Mouse (Mus musculus) granulocyte monocyte progenitor cell, adult 5-6 weeks (primary cell): ENCODE results near the gene Lingo1. TPM values are rescaled to one million over a fixed set of nuclear protein-coding genes. Genes with fewer than 3 reads are reported as not detected.
A peak's percentile ranks its signal among the peaks of the same experiment; 100 is the strongest.

Experiments
- ATAC-seq: replicated peaks from 2 replicates; pipeline ENCODE4 v1.8.0; 2016; ENCODE audit warnings: mild to moderate bottlenecking, moderate TSS enrichment, inconsistent platforms; ENCODE audit not compliant: poor library complexity, severe bottlenecking
- total RNA-seq, 2 experiments: library from RNA; stranded (forward) in 1 of 2; stranded (reverse) in 1 of 2; fragments of 200-712, 200-1000 nt in 1 of 2; fragments of >200 nt in 1 of 2; fragmentation: Nextera tagmentation in 1 of 2; gene quantifications; 2 replicates each; pipeline ENCODE4 v1.2.3; 2014 to 2017

Gene Lingo1
- total RNA-seq, 2 experiments from 2014 or later, result not detected

DNA sequence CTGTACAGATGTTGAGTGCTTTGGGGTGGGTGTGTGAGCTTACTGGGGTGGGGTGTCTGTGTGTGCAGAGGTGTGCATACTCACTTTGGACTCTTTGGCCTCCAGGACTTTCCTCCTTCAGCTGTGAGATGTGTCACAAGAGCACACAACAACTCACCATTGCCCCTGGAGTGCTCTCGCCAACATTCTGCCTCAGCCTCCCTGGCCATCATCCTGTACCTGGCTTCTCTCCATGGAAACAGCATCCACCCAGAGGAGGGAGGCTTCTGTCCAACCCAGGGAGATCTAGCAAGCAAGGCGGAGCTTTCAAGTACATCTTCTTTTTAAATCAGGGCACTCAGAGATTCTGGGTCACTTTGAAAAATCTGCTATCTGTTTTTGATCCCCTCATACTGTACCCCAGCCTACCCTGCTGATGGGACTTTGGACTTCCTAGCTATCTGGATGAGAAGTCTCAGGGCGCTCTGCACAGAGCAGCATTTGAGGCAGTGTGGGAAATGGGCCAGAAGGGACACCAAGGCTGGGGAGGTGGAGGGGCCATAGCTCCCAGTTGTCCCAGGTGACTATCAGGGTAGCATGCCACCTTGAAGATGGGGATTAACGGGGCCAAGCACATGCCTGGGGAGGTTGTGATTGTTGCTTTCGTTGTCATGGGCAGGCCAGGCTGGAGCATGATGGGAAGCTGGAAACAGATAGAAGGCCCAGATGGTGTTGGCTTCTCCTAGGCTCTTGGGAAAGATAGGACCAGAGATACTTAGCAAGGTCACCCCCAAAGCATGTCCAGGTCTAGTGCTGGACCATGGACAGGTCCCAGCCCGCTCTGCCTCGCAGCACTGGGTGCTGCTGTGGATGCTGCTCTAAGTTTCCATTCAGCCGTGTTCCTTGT lies 184.1 kb downstream of the Lingo1 start:
- no peak for ATAC-seq

DNA sequence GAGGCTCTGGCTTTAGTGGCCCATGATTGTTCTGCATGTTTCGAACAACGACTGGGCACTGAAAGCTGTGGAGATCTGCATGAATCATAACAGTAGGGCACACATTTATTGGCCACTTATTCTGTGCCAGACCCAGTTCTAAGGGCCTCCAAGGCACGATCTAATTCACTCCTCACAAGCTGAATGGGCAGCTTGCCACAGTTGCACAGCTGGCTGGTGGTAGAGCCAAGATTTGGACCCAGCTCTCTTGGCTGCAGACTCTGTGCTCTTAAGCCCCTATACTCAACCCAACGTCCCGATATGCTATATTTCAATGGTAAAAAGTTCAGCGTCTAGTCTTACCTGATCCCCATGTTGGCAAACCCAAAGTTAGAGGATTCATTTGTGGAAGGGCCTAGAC lies 185.3 kb downstream of the Lingo1 start:
- ATAC-seq, result no peak

DNA sequence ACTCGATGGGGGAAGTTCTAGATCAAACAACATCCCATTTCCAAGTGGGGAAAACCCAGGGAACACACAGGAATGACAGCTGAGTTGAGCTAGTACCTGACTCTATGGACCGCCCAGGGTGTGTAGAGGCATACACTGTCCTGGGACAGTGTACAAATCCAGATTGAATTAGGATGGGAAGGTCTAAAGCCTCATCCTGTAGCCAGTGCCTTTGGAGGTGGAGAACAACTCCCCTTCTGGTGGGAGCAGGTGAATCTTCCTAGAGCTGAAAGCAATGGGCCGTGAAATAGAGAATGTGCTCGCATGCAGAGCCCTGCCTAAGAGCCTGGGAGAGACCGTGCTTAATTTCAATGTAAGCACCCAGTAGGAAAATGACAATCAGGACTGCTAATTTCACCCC lies 185.8 kb downstream of the Lingo1 start:
- no peak for ATAC-seq

DNA sequence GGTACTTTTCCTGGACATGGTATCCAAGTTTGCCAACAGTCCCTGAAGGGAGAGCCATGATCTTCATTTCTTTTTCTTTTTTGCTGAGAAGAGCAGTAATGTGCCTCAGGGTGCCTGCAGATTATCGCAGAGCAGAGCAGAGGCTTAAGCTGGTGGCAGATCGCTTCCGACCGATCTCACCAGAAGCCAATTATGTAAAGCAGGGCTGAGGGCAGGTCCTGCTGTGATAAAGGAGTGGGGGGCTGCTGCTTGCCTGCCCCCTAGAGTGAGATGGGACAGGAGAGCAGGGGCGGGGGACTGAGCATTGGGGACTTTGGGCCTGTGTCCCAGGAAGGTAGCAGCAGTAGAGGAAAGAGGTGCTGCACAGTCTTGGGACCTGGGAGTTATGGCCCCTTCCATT lies 186.8 kb downstream of the Lingo1 start:
- no peak for ATAC-seq

DNA sequence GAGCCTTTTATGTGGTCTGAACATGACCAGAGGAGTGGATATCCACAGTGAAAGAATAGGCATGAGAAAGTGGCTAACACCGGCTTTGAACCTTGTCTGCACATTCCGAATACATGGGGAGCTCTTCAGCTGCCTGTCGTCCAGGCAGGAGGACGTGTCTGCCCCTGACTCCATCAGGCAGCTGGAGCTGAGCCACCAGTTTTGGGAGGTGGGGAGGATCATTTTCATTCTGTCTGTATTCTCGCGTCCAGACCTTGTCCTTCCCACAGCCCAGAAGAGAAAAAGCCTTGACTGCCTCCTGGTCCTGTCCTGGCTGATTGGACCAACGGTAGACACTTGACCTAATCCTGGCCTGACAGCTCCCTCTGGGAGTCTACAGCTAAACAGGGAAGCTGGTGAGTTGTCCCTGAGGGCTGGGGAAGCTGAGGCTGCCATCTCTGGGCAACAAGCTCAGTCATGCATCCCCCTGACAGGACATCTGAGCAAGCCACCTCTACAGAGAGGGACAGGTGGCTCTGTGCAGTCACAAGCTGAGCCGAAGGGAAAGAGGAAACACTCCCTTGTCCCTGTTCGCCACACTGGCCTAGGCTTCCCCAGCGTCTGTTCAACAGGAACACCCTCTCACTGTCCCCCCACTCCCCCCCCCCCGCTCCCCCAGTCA lies 187.4 kb downstream of the Lingo1 start:
- ATAC-seq, result peak; percentile 87

DNA sequence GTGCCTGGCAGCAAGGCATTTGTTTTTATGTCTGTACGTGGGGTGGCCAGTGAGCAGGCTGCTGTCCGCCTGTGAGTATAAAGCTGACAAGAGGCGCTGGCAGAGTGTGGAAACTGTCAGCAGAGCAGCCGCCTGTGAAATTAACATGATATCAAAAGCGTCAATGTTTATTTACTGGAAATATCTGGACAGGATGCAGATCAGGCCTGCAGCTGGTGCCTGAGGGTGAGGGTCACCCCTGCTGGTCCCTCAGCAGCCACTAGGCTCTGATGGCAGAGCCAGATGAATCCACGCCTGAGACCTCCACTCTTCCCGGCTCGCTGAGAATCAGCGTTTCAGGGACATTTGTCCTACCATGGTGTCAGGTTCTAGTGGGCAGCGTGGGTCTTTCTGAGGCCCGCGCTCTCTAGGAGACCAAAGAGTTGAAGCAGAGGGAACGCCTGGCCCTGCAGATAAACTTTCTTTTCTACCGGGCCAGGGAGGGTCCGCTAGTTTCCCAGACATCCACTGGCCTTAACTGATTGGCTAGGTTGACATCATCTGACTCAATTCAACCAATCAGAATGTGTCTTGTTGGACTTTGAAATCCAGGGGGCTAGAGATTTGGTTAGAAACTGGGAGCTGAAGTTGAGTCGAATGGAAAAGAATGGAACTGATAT lies 190.1 kb downstream of the Lingo1 start:
- ATAC-seq, result no peak

DNA sequence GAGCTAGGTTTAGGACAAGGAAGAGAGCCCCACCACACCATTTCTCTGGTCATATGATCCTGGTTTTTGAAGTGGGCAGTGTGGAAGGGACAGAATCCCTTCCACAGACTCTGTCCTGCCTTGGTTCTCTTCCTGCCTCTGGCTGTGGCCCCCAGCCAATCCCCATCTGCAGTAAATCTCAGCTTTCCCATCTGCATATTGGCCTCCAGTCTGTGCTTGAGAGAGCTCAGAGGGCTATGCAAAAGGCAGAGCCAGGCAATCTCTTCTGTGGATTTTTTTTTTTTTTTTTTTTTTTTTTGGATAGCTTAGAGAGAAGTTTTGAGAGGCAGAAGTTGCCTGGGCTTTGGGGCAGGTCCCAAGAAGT lies 190.8 kb downstream of the Lingo1 start:
- no peak for ATAC-seq

DNA sequence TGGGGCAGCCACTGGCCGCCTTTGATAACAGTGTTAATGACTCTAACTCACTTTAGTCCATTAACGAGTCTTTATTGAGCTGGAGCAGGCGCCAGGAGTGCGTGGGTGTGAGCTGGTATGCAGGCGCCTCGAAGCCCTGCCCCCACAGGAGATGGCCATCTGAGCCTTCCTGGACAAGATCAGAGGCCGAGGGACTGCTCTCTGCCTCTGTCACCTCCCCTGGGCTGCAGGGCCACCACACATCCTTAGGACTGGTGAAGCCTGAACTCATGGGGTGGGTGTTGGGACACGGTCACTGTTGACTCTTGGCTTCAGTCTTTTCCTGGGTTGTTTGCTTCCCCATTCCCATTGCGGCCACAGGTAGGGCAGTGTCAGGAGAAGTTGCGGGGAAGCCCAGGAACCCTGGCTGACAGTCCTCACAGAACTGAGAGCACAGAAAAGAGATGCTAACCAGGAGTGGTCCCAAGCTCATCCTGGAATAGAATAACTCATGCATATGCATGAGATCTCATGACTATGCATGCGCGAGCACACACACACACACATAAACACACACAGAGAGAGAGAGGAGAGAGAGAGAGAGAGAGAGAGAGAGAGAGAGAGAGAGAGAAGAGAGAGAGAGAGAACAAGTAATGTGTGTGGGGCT lies 191.3 kb downstream of the Lingo1 start:
- no peak for ATAC-seq

DNA sequence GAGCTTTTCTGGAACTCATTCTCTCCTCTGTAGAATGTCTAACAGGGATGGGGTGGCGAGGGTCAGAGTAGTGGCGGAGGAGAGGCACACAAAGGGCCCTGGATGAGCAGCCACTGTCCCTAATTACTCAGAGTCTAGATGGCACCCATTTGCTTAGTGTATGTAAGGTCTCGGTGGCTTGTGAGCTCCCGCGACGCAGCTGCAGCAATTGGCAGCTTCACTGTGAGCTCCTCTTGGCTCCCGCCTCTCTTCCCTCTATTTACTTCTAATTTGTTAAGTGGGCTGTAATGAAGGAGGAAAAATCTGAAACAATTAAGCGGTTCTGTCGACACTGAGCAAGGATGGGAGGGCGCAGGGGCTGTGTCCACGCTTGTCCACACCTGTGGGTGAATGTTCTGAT lies 195.6 kb downstream of the Lingo1 start:
- ATAC-seq, result no peak

DNA sequence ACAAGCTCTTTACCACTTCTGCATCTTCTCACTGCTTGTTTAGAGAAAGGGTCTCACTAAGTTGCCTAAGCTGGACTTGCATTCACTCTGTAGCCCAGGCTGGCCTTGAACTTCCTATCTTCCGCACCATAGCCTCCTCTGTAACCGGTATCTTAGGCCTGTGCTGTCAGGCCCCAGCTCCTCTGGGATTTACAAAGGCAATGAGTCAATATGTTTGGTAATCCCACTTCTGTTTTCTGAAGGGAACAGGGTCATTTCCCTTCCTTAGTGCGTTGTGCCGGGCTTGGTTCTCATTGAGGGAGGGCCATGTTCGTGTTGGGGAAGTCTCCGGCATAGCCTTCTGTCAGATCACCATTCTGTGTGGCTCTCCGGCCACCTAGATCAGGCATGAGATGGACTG lies 203.6 kb downstream of the Lingo1 start:
- ATAC-seq, result peak; percentile 89

DNA sequence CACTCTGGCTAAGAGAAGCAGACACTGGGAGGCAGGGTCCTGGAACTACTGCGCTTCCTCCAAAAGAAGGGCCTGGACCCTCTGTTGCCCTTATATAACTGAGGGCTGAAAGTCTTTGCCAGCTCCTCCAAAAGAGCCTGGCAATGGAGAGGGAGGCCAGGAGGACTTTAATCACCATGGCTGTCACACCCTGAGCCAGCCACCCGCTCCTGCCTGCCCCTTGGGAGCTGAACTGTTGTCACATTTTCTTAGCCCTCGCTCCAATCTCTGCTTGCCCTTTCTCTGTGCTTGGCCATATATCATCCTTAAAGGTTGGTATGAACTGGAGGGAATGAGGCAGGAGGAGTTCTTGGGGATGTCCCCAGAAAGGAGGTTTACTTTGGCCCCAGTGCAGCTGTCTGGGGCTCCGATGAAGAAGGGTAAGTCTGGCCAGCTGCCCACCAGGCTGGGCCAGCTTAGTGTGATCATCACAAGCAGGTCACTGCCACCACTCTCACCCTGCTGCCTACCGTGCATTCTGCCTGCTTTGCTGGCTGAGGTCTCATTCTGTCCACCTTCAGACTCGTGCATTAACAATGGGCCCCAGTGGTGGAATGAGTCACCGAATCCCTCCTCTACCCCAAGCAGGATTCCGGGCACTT lies 204.9 kb downstream of the Lingo1 start:
- ATAC-seq, result no peak

DNA sequence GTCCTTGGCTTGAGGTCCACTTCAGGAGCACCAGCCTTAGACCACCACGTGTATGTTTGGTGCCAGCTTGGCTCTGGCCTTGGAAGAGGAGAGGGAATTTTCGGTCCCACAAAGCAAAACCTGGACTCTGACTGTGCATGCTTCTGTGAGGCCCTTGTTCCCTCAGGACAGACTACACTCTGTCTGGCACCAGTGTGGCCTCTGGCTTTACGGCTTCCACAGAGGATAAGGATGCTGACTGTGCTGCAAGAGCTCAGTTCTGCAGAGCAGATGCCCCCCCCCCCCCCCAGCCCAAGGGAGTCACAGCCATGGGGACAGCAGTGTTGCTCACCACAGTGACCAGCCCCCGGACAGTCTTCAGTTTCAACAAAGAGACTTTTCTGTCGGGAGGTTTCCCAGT lies 206.5 kb downstream of the Lingo1 start:
- no peak for ATAC-seq

DNA sequence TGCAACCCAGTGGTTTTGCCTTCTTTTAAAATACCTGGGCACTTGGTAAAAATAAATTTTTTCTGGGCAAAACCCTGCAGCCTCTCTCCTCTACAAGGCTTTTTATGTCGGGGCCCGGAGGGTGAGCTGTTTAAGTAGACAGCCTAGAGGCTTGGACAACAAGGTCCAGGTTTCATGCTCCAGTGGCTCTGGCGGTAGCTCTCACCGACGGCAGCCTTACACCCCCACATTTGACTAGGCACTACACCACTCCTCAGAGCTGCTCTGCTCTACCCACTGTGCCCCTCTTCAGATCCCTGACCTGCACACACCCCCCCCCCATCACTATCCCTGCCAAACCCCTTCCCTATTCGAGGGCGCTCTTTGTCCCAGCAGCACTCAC lies 212.2 kb downstream of the Lingo1 start:
- ATAC-seq, result no peak

DNA sequence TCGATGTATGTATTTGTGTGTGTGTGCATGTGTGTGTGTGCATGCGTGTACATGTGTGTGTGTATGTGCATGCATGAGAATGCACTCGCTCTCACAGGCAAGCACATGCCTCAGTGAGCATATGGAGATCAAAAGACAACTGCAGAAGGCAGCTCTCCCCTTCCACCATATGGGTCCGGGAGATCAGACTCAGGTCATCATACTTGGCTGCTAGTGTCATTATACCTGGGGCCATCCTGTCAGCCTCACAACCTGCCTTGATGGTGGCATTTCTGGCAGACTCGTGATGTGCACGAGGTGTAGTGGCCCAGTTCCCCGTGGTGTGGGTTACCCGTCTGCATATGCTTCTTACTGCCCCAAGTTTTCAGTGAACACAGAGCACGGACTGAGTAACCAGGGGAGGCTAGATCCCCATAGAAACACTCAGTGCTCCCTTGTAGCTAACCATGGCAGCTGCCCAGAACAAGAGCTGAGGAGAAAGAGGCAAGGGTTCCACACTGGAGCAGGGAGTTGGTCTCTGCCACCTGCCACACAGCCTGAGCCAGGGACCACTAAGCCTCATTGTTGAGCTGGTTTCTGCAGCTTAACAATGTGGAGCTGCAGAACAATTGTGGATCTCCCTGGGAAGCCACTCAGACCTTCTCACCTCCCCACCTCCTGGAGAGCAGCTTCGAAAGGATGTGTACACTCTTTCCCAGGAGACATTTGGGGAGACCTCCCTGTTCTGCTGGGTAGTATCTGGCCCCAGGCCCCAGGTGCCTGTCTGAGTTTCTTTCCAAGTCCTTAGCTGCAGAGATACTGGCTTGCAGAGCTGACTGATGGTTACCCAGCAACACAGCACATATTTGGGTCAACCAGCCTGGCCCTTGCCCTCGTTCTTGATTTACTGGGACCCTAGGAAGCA lies 212.9 kb downstream of the Lingo1 start:
- ATAC-seq, result no peak

DNA sequence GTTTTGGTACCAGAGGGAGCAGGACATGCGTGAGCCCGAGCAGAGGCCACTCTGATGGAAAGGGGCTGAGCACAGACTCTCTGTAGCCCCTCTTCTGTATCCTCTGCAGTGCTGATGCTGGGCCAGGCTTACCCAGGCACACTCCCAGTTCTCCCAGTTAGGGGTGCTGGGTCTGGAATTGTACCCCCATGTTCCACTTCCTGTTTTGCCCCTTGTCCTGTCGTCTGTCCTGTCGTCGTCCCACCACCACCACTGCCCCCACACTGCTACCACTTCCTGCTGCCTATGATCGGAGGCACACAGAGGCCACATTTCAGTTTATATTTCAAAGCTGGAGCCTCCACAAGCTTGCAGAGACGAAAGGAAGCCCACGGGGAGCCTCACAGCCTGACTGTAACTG lies 213.6 kb downstream of the Lingo1 start:
- peak; percentile 55 for ATAC-seq

DNA sequence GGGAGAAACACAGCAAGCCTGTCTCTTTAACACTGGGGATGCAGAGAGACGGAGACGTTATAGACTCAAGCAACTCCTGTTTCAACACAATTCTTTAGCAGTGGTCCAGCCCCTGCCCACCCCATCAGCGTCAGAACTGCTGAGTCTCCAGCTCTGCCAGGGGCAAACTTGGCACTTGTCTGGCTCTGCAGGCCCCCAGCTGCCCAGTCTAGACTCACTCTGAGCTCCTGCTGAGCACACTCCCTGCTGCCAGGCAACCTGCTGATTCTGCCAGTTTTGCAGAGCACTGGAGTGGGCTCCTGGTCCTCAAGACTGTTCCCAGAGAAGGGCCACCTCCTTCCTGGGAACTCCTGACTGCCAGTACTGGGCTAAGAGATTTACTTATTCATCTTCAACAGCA lies 214.6 kb downstream of the Lingo1 start:
- ATAC-seq, result no peak

DNA sequence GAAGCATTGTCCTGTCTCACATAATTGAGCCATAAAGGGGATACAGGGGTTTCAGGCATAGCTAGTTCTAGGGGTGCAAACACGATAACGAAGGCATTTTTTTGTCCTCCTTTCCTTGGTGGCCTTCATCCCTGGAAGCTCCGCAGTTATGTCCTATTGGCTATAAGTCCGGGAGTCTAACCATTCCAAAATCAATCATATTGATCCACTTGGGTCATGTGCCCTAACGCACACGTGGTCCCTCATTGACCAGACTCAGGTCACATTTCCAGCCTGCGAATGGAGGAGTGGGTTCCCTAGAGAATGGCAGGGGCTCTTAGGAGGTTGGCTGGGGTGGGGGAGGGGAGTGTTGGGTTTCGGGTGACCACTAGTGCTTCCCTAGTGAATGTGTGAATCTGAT lies 215.3 kb downstream of the Lingo1 start:
- no peak for ATAC-seq

DNA sequence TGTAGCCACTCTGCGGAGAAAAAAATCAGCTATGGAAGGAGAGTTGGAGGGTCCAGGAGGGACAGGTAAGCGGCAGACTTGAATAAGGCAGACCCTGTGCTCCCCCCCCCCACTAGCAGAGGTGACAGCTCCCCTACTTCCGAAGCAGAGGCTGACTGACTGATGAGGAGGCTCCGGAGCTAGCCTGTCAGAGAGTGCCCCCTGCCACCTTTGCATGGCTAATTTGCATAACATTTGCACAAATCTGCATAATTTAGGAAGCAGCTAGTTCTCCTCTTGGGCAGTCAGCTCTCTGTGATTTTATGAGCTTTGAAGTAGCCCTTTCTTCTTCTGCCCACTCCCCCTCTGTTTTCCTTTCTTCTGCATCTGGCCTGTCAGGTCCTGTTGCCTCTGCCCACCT lies 216.2 kb downstream of the Lingo1 start:
- ATAC-seq, result no peak

DNA sequence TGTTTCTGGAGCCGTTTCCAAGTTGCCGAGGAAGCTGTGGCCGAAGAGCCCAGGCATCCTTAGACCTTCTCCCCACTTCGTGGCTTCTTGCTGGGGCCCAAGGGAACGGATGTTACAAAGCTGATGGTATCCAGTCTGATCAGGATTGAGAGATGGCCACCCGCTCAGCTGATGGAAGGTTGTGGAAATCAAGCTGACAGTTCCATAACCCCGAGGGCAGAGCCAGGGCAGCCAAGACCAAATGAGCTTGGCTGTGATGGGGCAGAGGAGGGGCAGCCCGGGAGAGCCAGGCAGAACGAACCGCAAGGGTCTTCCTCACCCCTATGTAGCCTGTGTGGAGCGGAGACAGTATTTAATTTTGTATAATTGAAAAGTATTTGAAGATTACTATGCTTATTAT lies 218.9 kb downstream of the Lingo1 start:
- no peak for ATAC-seq
